Mouse (Mus musculus): Measurements from ENCODE around the gene Yrdc.

GRCm38 (mm10) chr4:124898428-124898827, 47.9 kb downstream of the Yrdc start:
- TF ChIP-seq CTCF (IDR thresholded peaks at IDR 0.05; ENCODE audit: low read depth) (no peak), EP300 (optimal IDR thresholded peaks at IDR 0.05) (no peak)

Measured in stomach, postnatal 0 days (tissue).